Mouse (Mus musculus) G1E (cell line): ENCODE data around the gene Spats2.

ENCODE experiments used
- CTCF ChIP-seq: IDR thresholded peaks from 2 replicates; pipeline ENCODE4 v1.5.1; 2012; ENCODE audit warnings: low read depth, low read length, inconsistent platforms, mixed read lengths
- GATA1 ChIP-seq: IDR thresholded peaks from 2 replicates; pipeline ENCODE4 v1.6.1; 2012; ENCODE audit warnings: borderline replicate concordance, low read length, inconsistent platforms, mixed read lengths
- TAL1 ChIP-seq: conservative IDR thresholded peaks from 2 replicates; pipeline ENCODE4 v1.6.1; 2012; ENCODE audit warnings: low read depth, low read length, inconsistent platforms, mixed read lengths

DNA sequence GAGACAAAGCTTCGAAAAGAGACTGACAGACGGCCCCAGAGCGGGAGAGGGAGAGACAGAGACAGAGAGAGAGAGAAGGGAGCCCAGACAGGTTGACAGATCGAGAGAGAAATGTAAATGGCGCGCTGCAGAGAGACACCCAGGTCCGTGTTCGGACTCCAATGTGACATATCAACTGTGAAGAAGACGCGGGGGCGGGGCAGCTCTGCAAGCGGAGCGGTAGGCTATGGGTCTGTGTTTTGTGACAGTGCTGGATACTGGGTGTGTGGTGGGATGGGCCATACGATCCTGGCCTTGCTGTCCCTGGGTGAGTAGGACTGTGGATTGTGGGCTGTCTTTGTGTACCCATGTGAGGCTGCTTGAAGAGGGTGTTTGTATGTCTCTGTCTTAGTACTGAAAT is 36.6 kb upstream of the Spats2 start:
- TF ChIP-seq CTCF (no peak), GATA1 (no peak), TAL1 (no peak)
